Mouse (Mus musculus) cerebellum, postnatal 10 days (tissue): ENCODE data around the gene Rufy4.

ENCODE experiments used
- DNase-seq, 2 experiments: peaks; one replicate each; pipeline ENCODE4 v3.0.0; 2021; ENCODE audit warnings: mixed read lengths in 2 of 2

The Rufy4 gene

GRCm38 (mm10) chr1:74124991-74125552 is at the start of gene Rufy4:
Rufy4 (plus strand) TSS chr1:74125541.
- peak; percentile 88 to 90 for DNase-seq

- no peak for DNase-seq
Observed at GRCm38 (mm10) chr1:74076230-74076629, 49.1 kb upstream of the Rufy4 start.

- DNase-seq, result peak; percentile 71 to 75
Observed at GRCm38 (mm10) chr1:74077353-74077752, 48.0 kb upstream of the Rufy4 start.

- no peak for DNase-seq
Observed at GRCm38 (mm10) chr1:74081573-74081989, 43.8 kb upstream of the Rufy4 start.

GRCm38 (mm10) chr1:74082841-74083463 is 42.4 kb upstream of the Rufy4 start:
- peak; percentile 56 to 67 for DNase-seq

- DNase-seq, result peak in 1 of 2 experiments; percentile 42
Observed at GRCm38 (mm10) chr1:74084065-74084705, 41.2 kb upstream of the Rufy4 start.

- DNase-seq, result no peak
Observed at GRCm38 (mm10) chr1:74084752-74085151, 40.6 kb upstream of the Rufy4 start.

GRCm38 (mm10) chr1:74085566-74085965 is 39.8 kb upstream of the Rufy4 start:
- DNase-seq, result no peak

GRCm38 (mm10) chr1:74088569-74088968 is 36.8 kb upstream of the Rufy4 start:
- no peak for DNase-seq

GRCm38 (mm10) chr1:74090329-74090728 is 35.0 kb upstream of the Rufy4 start:
- DNase-seq, result no peak

- no peak for DNase-seq
Observed at GRCm38 (mm10) chr1:74091138-74091537, 34.2 kb upstream of the Rufy4 start.

GRCm38 (mm10) chr1:74091611-74092224 is 33.6 kb upstream of the Rufy4 start:
- no peak for DNase-seq

- no peak for DNase-seq
Observed at GRCm38 (mm10) chr1:74092242-74092641, 33.1 kb upstream of the Rufy4 start.

- DNase-seq, result no peak
Observed at GRCm38 (mm10) chr1:74093447-74093846, 31.9 kb upstream of the Rufy4 start.

GRCm38 (mm10) chr1:74094497-74095270 is 30.7 kb upstream of the Rufy4 start:
- DNase-seq, result peak; percentile 96 to 98

- DNase-seq, result no peak
Observed at GRCm38 (mm10) chr1:74095296-74095695, 30.0 kb upstream of the Rufy4 start.

GRCm38 (mm10) chr1:74095728-74096127 is 29.6 kb upstream of the Rufy4 start:
- DNase-seq, result no peak

GRCm38 (mm10) chr1:74098004-74099000 is 27.0 kb upstream of the Rufy4 start:
- DNase-seq, result peak; percentile 59 to 71

GRCm38 (mm10) chr1:74099001-74099435 is 26.3 kb upstream of the Rufy4 start:
- DNase-seq, result peak; percentile 82 to 83

GRCm38 (mm10) chr1:74103654-74104353 is 21.5 kb upstream of the Rufy4 start:
- peak; percentile 46 to 62 for DNase-seq

- DNase-seq, result peak in 1 of 2 experiments; percentile 57
Observed at GRCm38 (mm10) chr1:74105660-74106059, 19.7 kb upstream of the Rufy4 start.
